Comparison of ENCODE assay signal across 10 mouse cellular contexts in genomic region chr7:80903625-80904422, GRCm38 (mm10). TPM values are rescaled to one million over a fixed set of nuclear protein-coding genes. Genes with fewer than 3 reads are reported as not detected.
A peak's percentile ranks its signal among the peaks of the same experiment; 100 is the strongest.
DNase-seq lines count a peak whose midpoint lies in the region; ATAC-seq lines count a peak whose summit lies in the region.
"Had no signal": no experiment of that assay in that cellular context is flagged by ENCODE, and none has a peak within 500 bp of the region (broad histone marks: within the 10 kb centered on the region; RNA-seq: fewer than 3 reads in every experiment).

No protein-coding gene starts in this region.

- peaks cover 13 to 17% of the 10 kb centered on the region in 2 experiments for H3K4me1 ChIP-seq in heart, embryonic 14.5 days (ENCODE audit: control insufficient read depth in 2 of 2, insufficient read depth in 2 of 2, low read length in 2 of 2)
- H3K4me1 ChIP-seq in midbrain, embryonic 10.5 days, result peaks cover 37% of the 10 kb centered on the region
- peaks cover 25% of the 10 kb centered on the region for H3K4me1 ChIP-seq in midbrain, embryonic 16.5 days (ENCODE audit: control insufficient read depth, insufficient read depth, low read length)
- peaks cover 35% of the 10 kb centered on the region for H3K4me1 ChIP-seq in hindbrain, embryonic 15.5 days (replicated peaks)
- H3K4me1 ChIP-seq in neural tube, embryonic 14.5 days (ENCODE audit: control insufficient read depth, insufficient read depth, low read length), result peaks cover 25% of the 10 kb centered on the region

- ATAC-seq in heart, embryonic 14.5 days (ENCODE audit: insufficient number of reproducible peaks, insufficient read depth, low FRiP score, low read depth), result no peak
- ATAC-seq in midbrain, embryonic 16.5 days, result no peak
- ATAC-seq in hindbrain, embryonic 15.5 days (ENCODE audit: low FRiP score, low read depth), result no peak
- no peak for ATAC-seq in neural tube, embryonic 14.5 days (ENCODE audit: low read depth)

- no peak overlapping the region for H3K9ac ChIP-seq in heart, embryonic 14.5 days (ENCODE audit: low read length)
- no peak overlapping the region for H3K9ac ChIP-seq in midbrain, embryonic 16.5 days (ENCODE audit: low read depth, low read length)
- no peak overlapping the region for H3K9ac ChIP-seq in hindbrain, embryonic 15.5 days
- no peak overlapping the region; the same call in 1 of the 2 replicates for H3K9ac ChIP-seq in neural tube, embryonic 14.5 days (replicated peaks; ENCODE audit: low read depth, low read length)

- no peaks in the 10 kb centered on the region for H3K27me3 ChIP-seq in heart, embryonic 14.5 days (ENCODE audit: control insufficient read depth, insufficient read depth, low read length)
- peaks cover 9% of the 10 kb centered on the region; the same call in 1 of the 2 replicates for H3K27me3 ChIP-seq in midbrain, embryonic 10.5 days (ENCODE audit: low read depth, poor library complexity, severe bottlenecking)
- no peaks in the 10 kb centered on the region for H3K27me3 ChIP-seq in midbrain, embryonic 16.5 days (ENCODE audit: control insufficient read depth, insufficient read depth, low read depth, low read length)
- H3K27me3 ChIP-seq in hindbrain, embryonic 15.5 days, result no peaks in the 10 kb centered on the region
- H3K27me3 ChIP-seq in neural tube, embryonic 14.5 days (ENCODE audit: control insufficient read depth, insufficient read depth, low read length), result no peaks in the 10 kb centered on the region

- no peak overlapping the region for H3K27ac ChIP-seq in heart, embryonic 14.5 days (replicated peaks in 1 of 2; ENCODE audit: control insufficient read depth in 1 of 2, insufficient read depth in 1 of 2, low read depth in 2 of 2, low read length in 2 of 2)
- no peak overlapping the region for H3K27ac ChIP-seq in midbrain, embryonic 10.5 days (replicated peaks)
- H3K27ac ChIP-seq in midbrain, embryonic 16.5 days (ENCODE audit: low read length), result no peak overlapping the region
- no peak overlapping the region for H3K27ac ChIP-seq in hindbrain, embryonic 15.5 days (replicated peaks)
- no peak overlapping the region for H3K27ac ChIP-seq in neural tube, embryonic 14.5 days (ENCODE audit: low read depth, low read length)

- peaks cover 9% of the 10 kb centered on the region; the same call in 1 of the 2 replicates for H3K36me3 ChIP-seq in heart, embryonic 14.5 days (ENCODE audit: control insufficient read depth, insufficient read depth, low read length)
- H3K36me3 ChIP-seq in midbrain, embryonic 10.5 days, result peaks cover 43% of the 10 kb centered on the region
- 0 out of 2 replicates have a peak, but pooled peaks cover 2% of the 10 kb centered on the region for H3K36me3 ChIP-seq in midbrain, embryonic 16.5 days (ENCODE audit: control insufficient read depth, insufficient read depth, low read length)
- peaks cover 10% of the 10 kb centered on the region; the same call in 1 of the 2 replicates for H3K36me3 ChIP-seq in hindbrain, embryonic 15.5 days
- H3K36me3 ChIP-seq in neural tube, embryonic 14.5 days (ENCODE audit: control insufficient read depth, insufficient read depth, low read length), result peaks cover 10% of the 10 kb centered on the region; the same call in 1 of the 2 replicates

- WGBS in heart, embryonic 14.5 days, result 80% methylated on average over 11 of the region's 11 CpGs
- WGBS in midbrain, embryonic 10.5 days, result 88% methylated on average over 11 of the region's 11 CpGs
- WGBS in midbrain, embryonic 16.5 days, result 87% methylated on average over 11 of the region's 11 CpGs
- 90% methylated on average over 11 of the region's 11 CpGs for WGBS in hindbrain, embryonic 15.5 days
- WGBS in neural tube, embryonic 14.5 days, result 94% methylated on average over 11 of the region's 11 CpGs

- H3K4me2 ChIP-seq in heart, embryonic 14.5 days (ENCODE audit: low read length), result peak overlapping the region; percentile 79; the same call in 1 of the 2 replicates
- no peak overlapping the region for H3K4me2 ChIP-seq in midbrain, embryonic 16.5 days (ENCODE audit: low read length)
- peak overlapping the region; percentile 86 for H3K4me2 ChIP-seq in hindbrain, embryonic 15.5 days
- H3K4me2 ChIP-seq in neural tube, embryonic 14.5 days (ENCODE audit: low read depth, low read length), result peak overlapping the region; percentile 79; the same call in 1 of the 2 replicates

- no peaks in the 10 kb centered on the region for H3K9me3 ChIP-seq in heart, embryonic 14.5 days (ENCODE audit: control insufficient read depth, low read length)
- H3K9me3 ChIP-seq in midbrain, embryonic 10.5 days (replicated peaks), result no peaks in the 10 kb centered on the region
- no peaks in the 10 kb centered on the region for H3K9me3 ChIP-seq in midbrain, embryonic 16.5 days (replicated peaks; ENCODE audit: control insufficient read depth, low read length, poor library complexity, severe bottlenecking)
- no peaks in the 10 kb centered on the region for H3K9me3 ChIP-seq in hindbrain, embryonic 15.5 days
- H3K9me3 ChIP-seq in neural tube, embryonic 14.5 days (ENCODE audit: control insufficient read depth, low read length), result no peaks in the 10 kb centered on the region

- DNase-seq in heart, postnatal 4 days, result no peak
- no peak for DNase-seq in midbrain, embryonic 10.5 days (ENCODE audit: low spot score)
- DNase-seq in cerebellum, postnatal 14 days, result no peak
- no peak for DNase-seq in embryo, embryonic 9.5 days (ENCODE audit: extremely low spot score)
- DNase-seq: gastrocnemius, postnatal 14 days; right cerebral cortex, postnatal 14 days had no signal

- H3K4me3 ChIP-seq in heart, embryonic 14.5 days (ENCODE audit: control insufficient read depth in 1 of 2, insufficient read depth in 1 of 2, low read depth in 1 of 2, low read length in 2 of 2), result no peak overlapping the region
- H3K4me3 ChIP-seq in midbrain, embryonic 10.5 days, result peak overlapping the region; percentile 63
- no peak overlapping the region for H3K4me3 ChIP-seq in midbrain, embryonic 16.5 days (ENCODE audit: low read depth, low read length)
- H3K4me3 ChIP-seq in hindbrain, embryonic 15.5 days, result no peak overlapping the region
- no peak overlapping the region for H3K4me3 ChIP-seq in neural tube, embryonic 14.5 days (ENCODE audit: low read depth, low read length)

RNA-seq across cellular contexts. Expression of gene Nmb, which starts 1.1 kb away (rescaled TPM):
- 4.6 and 5.3 TPM in 2 replicates for polyA plus RNA-seq in heart, embryonic 14.5 days (2014; fragmentation: Nextera tagmentation; extraction: Ambion mirVana)
- 1 to 10 TPM; 3.1 to 3.5 TPM for total RNA-seq in heart, postnatal 4 days (2021)
- polyA plus RNA-seq in midbrain, embryonic 10.5 days (2016; fragmentation: Nextera tagmentation; extraction: Ambion mirVana), result 7.0 and 7.4 TPM in 2 replicates
- 4.6 and 5.9 TPM in 2 replicates for polyA plus RNA-seq in midbrain, embryonic 16.5 days (2015; fragmentation: Nextera tagmentation; extraction: Ambion mirVana)
- 8.3 and 10.2 TPM in 2 replicates for polyA plus RNA-seq in hindbrain, embryonic 15.5 days (2015; fragmentation: Nextera tagmentation; extraction: Ambion mirVana)
- 4.9 and 6.3 TPM in 2 replicates for polyA plus RNA-seq in neural tube, embryonic 14.5 days (2014; fragmentation: Nextera tagmentation; extraction: Ambion mirVana)

RNA-seq across cellular contexts. Expression of gene Wdr73, which starts 2.8 kb away (rescaled TPM):
- 16.0 and 16.1 TPM in 2 replicates for polyA plus RNA-seq in heart, embryonic 14.5 days (2014; fragmentation: Nextera tagmentation; extraction: Ambion mirVana)
- 10 to 100 TPM in 1 of 2 experiments, 1 to 10 TPM in 1; 9.2 to 11.0 TPM for total RNA-seq in heart, postnatal 4 days (2021)
- polyA plus RNA-seq in midbrain, embryonic 10.5 days (2016; fragmentation: Nextera tagmentation; extraction: Ambion mirVana), result 48.0 and 50.2 TPM in 2 replicates
- polyA plus RNA-seq in midbrain, embryonic 16.5 days (2015; fragmentation: Nextera tagmentation; extraction: Ambion mirVana), result 35.1 and 36.3 TPM in 2 replicates
- polyA plus RNA-seq in hindbrain, embryonic 15.5 days (2015; fragmentation: Nextera tagmentation; extraction: Ambion mirVana), result 36.2 and 39.8 TPM in 2 replicates
- polyA plus RNA-seq in neural tube, embryonic 14.5 days (2014; fragmentation: Nextera tagmentation; extraction: Ambion mirVana), result 31.4 and 32.1 TPM in 2 replicates

RNA-seq across cellular contexts. Expression of gene Zscan2, which starts 43.1 kb away (rescaled TPM):
- polyA plus RNA-seq in heart, embryonic 14.5 days (2014; fragmentation: Nextera tagmentation; extraction: Ambion mirVana), result 1.6 and 1.8 TPM in 2 replicates
- 1 to 10 TPM; 8.4 to 9.0 TPM for total RNA-seq in heart, postnatal 4 days (2021)
- 2.5 and 2.9 TPM in 2 replicates for polyA plus RNA-seq in midbrain, embryonic 10.5 days (2016; fragmentation: Nextera tagmentation; extraction: Ambion mirVana)
- 4.0 TPM in 2 replicates for polyA plus RNA-seq in midbrain, embryonic 16.5 days (2015; fragmentation: Nextera tagmentation; extraction: Ambion mirVana)
- 3.7 and 4.4 TPM in 2 replicates for polyA plus RNA-seq in hindbrain, embryonic 15.5 days (2015; fragmentation: Nextera tagmentation; extraction: Ambion mirVana)
- polyA plus RNA-seq in neural tube, embryonic 14.5 days (2014; fragmentation: Nextera tagmentation; extraction: Ambion mirVana), result 4.5 and 4.9 TPM in 2 replicates

RNA-seq across cellular contexts. Expression of gene Sec11a, which starts 43.8 kb away (rescaled TPM):
- polyA plus RNA-seq in heart, embryonic 14.5 days (2014; fragmentation: Nextera tagmentation; extraction: Ambion mirVana), result 127 and 138 TPM in 2 replicates
- total RNA-seq in heart, postnatal 4 days (2021), result 10 to 100 TPM; 61.7 to 71.4 TPM
- polyA plus RNA-seq in midbrain, embryonic 10.5 days (2016; fragmentation: Nextera tagmentation; extraction: Ambion mirVana), result 195 and 207 TPM in 2 replicates
- 156 and 157 TPM in 2 replicates for polyA plus RNA-seq in midbrain, embryonic 16.5 days (2015; fragmentation: Nextera tagmentation; extraction: Ambion mirVana)
- polyA plus RNA-seq in hindbrain, embryonic 15.5 days (2015; fragmentation: Nextera tagmentation; extraction: Ambion mirVana), result 138 and 163 TPM in 2 replicates
- polyA plus RNA-seq in neural tube, embryonic 14.5 days (2014; fragmentation: Nextera tagmentation; extraction: Ambion mirVana), result 128 and 155 TPM in 2 replicates
